Mouse (Mus musculus) embryonic facial prominence, embryonic 14.5 days (tissue): ENCODE measurements around the gene Patl2. TPM values are rescaled to one million over a fixed set of nuclear protein-coding genes. Genes with fewer than 3 reads are reported as not detected.

Experiments
- ATAC-seq: fragments of 200-750 bp; cut with Nextera tagmentation; 2 replicates; pipeline ENCODE4 v1.8.0; 2017; ENCODE audit warnings: low read depth, moderate number of reproducible peaks, moderate TSS enrichment
- DNase-seq: peaks from one replicate; pipeline ENCODE4 v3.0.0-alpha.2; 2015; ENCODE audit warnings: low spot score
- H3K27ac ChIP-seq: fragments of 300-500 bp; sonication (generic); replicated peaks from 2 replicates; pipeline ENCODE4 v1.5.1; 2014; ENCODE audit warnings: low read depth, mild to moderate bottlenecking, low read length, moderate library complexity
- H3K27me3 ChIP-seq: fragments of 300-500 bp; sonication (generic); replicated peaks from 2 replicates; pipeline ENCODE4 v1.6.1; 2014; ENCODE audit warnings: low read length; ENCODE audit not compliant: control insufficient read depth, insufficient read depth
- H3K36me3 ChIP-seq: fragments of 300-500 bp; sonication (generic); 2 replicates; pipeline ENCODE4 v1.6.1; 2014; ENCODE audit warnings: low read length, mixed read lengths; ENCODE audit not compliant: control insufficient read depth, insufficient read depth
- H3K4me1 ChIP-seq: fragments of 300-500 bp; sonication (generic); 2 replicates; pipeline ENCODE4 v1.6.1; 2014; ENCODE audit warnings: antibody characterized with exemption, low read length; ENCODE audit not compliant: control insufficient read depth, insufficient read depth
- H3K4me2 ChIP-seq: fragments of 300-500 bp; sonication (generic); 2 replicates; pipeline ENCODE4 v1.6.1; 2014; ENCODE audit warnings: low read depth, mild to moderate bottlenecking, low read length, moderate library complexity, mixed read lengths
- H3K4me3 ChIP-seq: fragments of 300-500 bp; sonication (generic); 2 replicates; pipeline ENCODE4 v1.5.1; 2014; ENCODE audit warnings: low read depth, mild to moderate bottlenecking, low read length
- H3K9ac ChIP-seq: fragments of 300-500 bp; sonication (generic); 2 replicates; pipeline ENCODE4 v1.6.1; 2014; ENCODE audit warnings: low read depth, mild to moderate bottlenecking, low read length, moderate library complexity, mixed read lengths
- H3K9me3 ChIP-seq: fragments of 300-500 bp; sonication (generic); 2 replicates; pipeline ENCODE4 v1.6.1; 2016; ENCODE audit warnings: low read length; ENCODE audit not compliant: control insufficient read depth
- WGBS: fragments of 180-500 bp; shearing (Covaris S2); extraction: QIAGEN DNeasy Blood & Tissue Kit; methylation state at CpG from one replicate; pipeline ENCODE4 v1.1.7; 2014; 5-methylcytosine and 5-hydroxymethylcytosine counted together
- polyA plus RNA-seq: library from polyadenylated mRNA; unstranded; fragments of >200 nt; fragmentation: Nextera tagmentation; extraction: Ambion mirVana; gene quantifications from 2 replicates; pipeline ENCODE4 v1.2.1, GENCODE M21; 2014

Gene Patl2
- polyA plus RNA-seq = 0.08 TPM in 1 of 2 replicates, not detected in the other

DNA sequence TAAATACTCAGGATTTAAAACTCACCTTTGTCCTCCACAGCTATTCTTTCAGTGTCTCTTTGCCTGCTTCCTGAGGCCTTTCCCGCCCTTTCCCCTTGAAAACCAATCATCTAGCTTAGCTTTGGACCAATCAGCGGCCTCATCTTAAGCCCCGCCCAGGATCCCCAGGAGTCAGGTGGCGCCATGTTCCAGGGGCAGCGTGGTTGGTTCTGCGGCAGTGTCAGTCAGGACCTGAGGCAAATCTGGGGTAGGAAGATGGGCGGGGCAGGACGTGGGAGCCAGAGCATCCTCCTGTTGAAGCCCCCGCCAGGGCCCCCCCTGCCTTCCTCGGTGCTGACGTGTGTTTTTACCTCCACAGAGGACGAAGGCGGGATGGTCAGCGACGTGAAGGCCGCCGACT lies at the start of gene Patl2, which contains the start of gene Terb2:
Gene Patl2, minus strand, starts transcription at position 84 of the 400 bp plus-strand sequence.
Gene Terb2, plus strand, starts transcription at position 167 of the 400 bp plus-strand sequence.
- no peak within 1 kb of the TSS for H3K4me3 ChIP-seq
- H3K9ac ChIP-seq = no peak within 1 kb of the TSS
- no peaks in the 10 kb centered on the region for H3K4me1 ChIP-seq
- H3K27me3 ChIP-seq = no peaks in the 10 kb centered on the region
- no peaks in the 10 kb centered on the region for H3K36me3 ChIP-seq
- WGBS = 85% methylated on average over 17 of the region's 17 CpGs
- ATAC-seq = no peak
- no peaks in the 10 kb centered on the region for H3K9me3 ChIP-seq
- no peak within 1 kb of the TSS for H3K4me2 ChIP-seq
- H3K27ac ChIP-seq = no peak within 1 kb of the TSS
- no peak for DNase-seq

DNA sequence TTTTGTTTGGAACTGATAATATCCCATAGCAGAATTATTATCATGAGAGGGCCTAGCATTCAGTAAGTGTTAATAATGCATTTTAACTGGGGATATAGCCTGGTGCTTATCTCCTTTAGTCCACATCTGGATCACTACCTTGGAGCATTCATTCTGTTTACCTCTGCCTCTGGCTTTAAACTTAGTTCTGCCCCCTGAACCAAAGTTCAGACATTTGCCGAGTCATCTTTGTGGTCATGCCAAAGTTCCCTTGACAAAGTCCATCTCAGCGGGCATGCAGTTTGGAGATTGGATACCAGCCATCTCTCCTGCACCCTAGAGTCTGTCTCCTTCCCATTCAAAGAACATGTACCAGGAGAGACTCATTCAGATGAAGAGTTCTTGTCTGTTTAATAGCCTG lies 49.4 kb upstream of the Patl2 start:
- H3K27ac ChIP-seq = no peak overlapping the region
- 79% methylated on average over 2 of the region's 2 CpGs for WGBS
- H3K9me3 ChIP-seq = no peaks in the 10 kb centered on the region
- no peak for DNase-seq
- H3K27me3 ChIP-seq = no peaks in the 10 kb centered on the region
- ATAC-seq = no peak
- no peak overlapping the region; the same call in 1 of the 2 replicates for H3K9ac ChIP-seq
- H3K36me3 ChIP-seq = no peaks in the 10 kb centered on the region
- peak overlapping the region; percentile 90 for H3K4me2 ChIP-seq
- peak overlapping the region; percentile 61 for H3K4me3 ChIP-seq
- peaks cover 7% of the 10 kb centered on the region for H3K4me1 ChIP-seq

DNA sequence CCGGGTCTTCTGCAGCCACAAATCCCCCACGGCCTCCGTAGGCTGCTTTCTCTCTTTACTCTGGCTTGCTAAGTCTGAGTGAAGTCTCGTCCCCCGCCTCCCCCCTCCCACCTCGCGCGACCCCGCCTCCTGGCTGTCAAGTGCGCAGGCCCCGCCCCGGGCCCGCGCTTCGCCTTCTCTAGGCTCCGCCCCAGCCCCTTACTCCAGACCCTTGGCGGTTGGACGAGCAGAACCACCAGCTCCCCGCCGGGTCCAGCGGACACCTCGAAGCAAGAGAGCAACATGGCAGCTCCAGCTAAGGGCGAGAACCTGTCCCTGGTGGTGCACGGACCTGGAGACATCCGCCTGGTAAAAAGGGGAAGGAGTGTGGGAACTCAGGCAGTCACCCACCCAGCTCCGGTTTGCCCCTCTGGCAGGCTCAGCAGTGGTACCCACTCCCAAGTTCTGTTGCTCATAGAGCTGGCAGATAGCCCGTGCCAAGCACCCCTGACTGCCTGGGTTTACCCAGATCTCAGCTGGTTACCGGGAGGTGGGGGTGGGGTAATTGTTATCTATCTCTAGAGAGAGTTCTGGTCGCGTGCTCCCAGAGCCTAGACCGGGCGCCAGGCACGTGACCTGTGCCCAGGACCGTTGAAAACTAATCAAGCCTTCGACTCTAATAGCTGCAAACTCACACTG lies 48.8 kb upstream of the Patl2 start, which contains the start of gene Sord:
Gene Sord, plus strand, starts transcription at position 139 of the 678 bp plus-strand sequence.
- DNase-seq (peak; percentile 94), ATAC-seq (peak; percentile 94)
- Histone ChIP-seq H3K27ac (peak within 1 kb of the TSS; percentile 23), H3K9me3 (no peaks in the 10 kb centered on the region), H3K36me3 (no peaks in the 10 kb centered on the region), H3K4me2 (peak within 1 kb of the TSS; percentile 90), H3K9ac (peak within 1 kb of the TSS; percentile 64), H3K27me3 (no peaks in the 10 kb centered on the region), H3K4me3 (peak within 1 kb of the TSS; percentile 61), H3K4me1 (peaks cover 7% of the 10 kb centered on the region)
- 2% methylated on average over 34 of the region's 35 CpGs for WGBS

GRCm38 (mm10) chr2:122233759-122234557 lies 48.0 kb upstream of the Patl2 start:
- DNase-seq = peak; percentile 88
- no peaks in the 10 kb centered on the region for H3K9me3 ChIP-seq
- H3K9ac ChIP-seq = peak overlapping the region; percentile 64
- peak overlapping the region; percentile 90 for H3K4me2 ChIP-seq
- ATAC-seq = peak; percentile 34
- H3K4me1 ChIP-seq = peaks cover 7% of the 10 kb centered on the region
- no peaks in the 10 kb centered on the region for H3K36me3 ChIP-seq
- H3K27me3 ChIP-seq = no peaks in the 10 kb centered on the region
- peak overlapping the region; percentile 61 for H3K4me3 ChIP-seq
- peak overlapping the region; percentile 23 for H3K27ac ChIP-seq
- WGBS = 6% methylated on average over 26 of the region's 26 CpGs

DNA sequence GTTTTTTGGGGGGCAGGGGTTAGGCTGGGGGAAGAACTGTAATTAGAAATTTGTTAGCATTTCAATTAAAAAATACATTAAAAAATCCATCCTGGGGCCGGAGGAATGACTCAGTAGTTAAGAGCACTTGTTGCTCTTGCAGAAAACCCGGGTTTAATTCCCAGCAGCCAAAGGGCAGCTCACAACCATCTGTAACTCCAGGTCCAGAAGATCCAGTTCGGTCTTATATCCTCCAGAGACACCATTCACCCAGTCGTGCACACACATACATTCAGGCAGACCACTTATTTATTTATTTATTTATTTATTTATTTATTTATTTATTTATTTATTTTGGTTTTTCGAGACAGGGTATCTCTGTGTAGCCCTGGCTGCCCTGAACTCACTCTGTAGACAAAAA lies 47.4 kb upstream of the Patl2 start:
- no peak overlapping the region for H3K9ac ChIP-seq
- WGBS = 53% methylated on average over 5 of the region's 5 CpGs
- H3K36me3 ChIP-seq = no peaks in the 10 kb centered on the region
- no peak overlapping the region for H3K27ac ChIP-seq
- no peak overlapping the region for H3K4me3 ChIP-seq
- no peak for ATAC-seq
- H3K9me3 ChIP-seq = no peaks in the 10 kb centered on the region
- no peaks in the 10 kb centered on the region for H3K27me3 ChIP-seq
- H3K4me2 ChIP-seq = peak overlapping the region; percentile 90
- peaks cover 7% of the 10 kb centered on the region for H3K4me1 ChIP-seq
- DNase-seq = no peak

- no peaks in the 10 kb centered on the region for H3K9me3 ChIP-seq
- DNase-seq (no peak), ATAC-seq (no peak)
- no peak overlapping the region for H3K4me2 ChIP-seq
- H3K4me3 ChIP-seq = no peak overlapping the region
- H3K4me1 ChIP-seq = peaks cover 7% of the 10 kb centered on the region
- WGBS = 80% methylated on average over 9 of the region's 9 CpGs
- no peaks in the 10 kb centered on the region for H3K27me3 ChIP-seq
- no peak overlapping the region for H3K9ac ChIP-seq
- no peak overlapping the region for H3K27ac ChIP-seq
- no peaks in the 10 kb centered on the region for H3K36me3 ChIP-seq
These were observed 45.6 kb upstream of the Patl2 start for GRCm38 (mm10) chr2:122231616-122232015.

DNA sequence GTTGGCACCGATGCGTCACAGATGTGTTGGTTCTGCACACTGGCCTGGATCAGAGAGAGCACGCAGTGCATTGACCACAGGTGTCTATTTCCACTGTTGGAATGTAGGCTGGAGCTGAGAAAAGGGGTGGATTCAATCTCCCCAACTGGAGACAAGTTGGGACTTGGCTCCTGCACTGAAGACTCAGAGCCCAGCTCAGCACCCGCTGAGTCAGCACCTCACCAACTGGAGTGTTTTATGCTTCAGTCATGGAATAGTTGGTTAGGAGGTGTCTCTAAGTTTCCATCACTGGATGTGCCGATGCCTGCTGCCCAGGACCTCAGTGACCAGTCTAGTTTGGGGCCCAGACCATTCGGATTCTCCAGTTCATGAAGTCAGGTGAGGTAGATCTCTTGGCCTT lies 44.4 kb upstream of the Patl2 start:
- H3K27ac ChIP-seq = no peak overlapping the region
- no peaks in the 10 kb centered on the region for H3K27me3 ChIP-seq
- H3K4me1 ChIP-seq = peaks cover 5% of the 10 kb centered on the region
- whole genome bisulfite sequencing = 73% methylated on average over 6 of the region's 6 CpGs
- no peaks in the 10 kb centered on the region for H3K9me3 ChIP-seq
- no peaks in the 10 kb centered on the region for H3K36me3 ChIP-seq
- no peak overlapping the region for H3K9ac ChIP-seq
- no peak overlapping the region for H3K4me3 ChIP-seq
- DNase-seq (peak; percentile 35), ATAC-seq (no peak)
- H3K4me2 ChIP-seq = no peak overlapping the region

- Histone ChIP-seq H3K9ac (no peak overlapping the region), H3K4me3 (no peak overlapping the region), H3K27me3 (no peaks in the 10 kb centered on the region), H3K4me1 (no peaks in the 10 kb centered on the region), H3K36me3 (no peaks in the 10 kb centered on the region), H3K4me2 (no peak overlapping the region), H3K9me3 (no peaks in the 10 kb centered on the region), H3K27ac (no peak overlapping the region)
- ATAC-seq = no peak
- no peak for DNase-seq
These were observed 37.7 kb upstream of the Patl2 start for GRCm38 (mm10) chr2:122223654-122224053.
